Mouse (Mus musculus) C2C12 (cell line): ENCODE data around the gene Mmp15.

Experiments
- CTCF ChIP-seq: IDR thresholded peaks from one replicate; pipeline ENCODE4 v1.5.1; 2011; ENCODE audit not compliant: control insufficient read depth, insufficient read depth, insufficient read length
- FOSL1 ChIP-seq: IDR thresholded peaks from one replicate; pipeline ENCODE4 v1.8.0; 2011; ENCODE audit warnings: mild to moderate bottlenecking, low read length; ENCODE audit not compliant: poor library complexity, insufficient read depth, severe bottlenecking
- MYOD1 ChIP-seq: IDR thresholded peaks from one replicate; pipeline ENCODE4 v1.6.1; 2011; ENCODE audit warnings: low read depth; ENCODE audit not compliant: control insufficient read depth, insufficient read length
- MYOG ChIP-seq: IDR thresholded peaks from one replicate; pipeline ENCODE4 v1.6.1; 2011; ENCODE audit not compliant: control insufficient read depth, insufficient read length; ENCODE audit errors: extremely low read depth

GRCm38 (mm10) chr8:95312836-95313235 lies 39.2 kb upstream of the Mmp15 start:
- TF ChIP-seq CTCF (no peak), FOSL1 (no peak), MYOD1 (no peak), MYOG (no peak)
